Comparison of ENCODE assay signal across 26 mouse cellular contexts in genomic region chr11:89017514-89018182, GRCm38 (mm10). TPM values are rescaled to one million over a fixed set of nuclear protein-coding genes. Genes with fewer than 3 reads are reported as not detected.
A peak's percentile ranks its signal among the peaks of the same experiment; 100 is the strongest.
DNase-seq lines count a peak whose midpoint lies in the region; ATAC-seq and TF ChIP-seq lines count a peak whose summit lies in the region.
"Had no signal": no experiment of that assay in that cellular context is flagged by ENCODE, and none has a peak within 500 bp of the region (broad histone marks: within the 10 kb centered on the region; RNA-seq: fewer than 3 reads in every experiment).

No protein-coding gene starts in this region.

- intact Hi-C loops in left cerebral cortex, postnatal 10 days (cut with DNase I): no loop called here

- no peak overlapping the region for H3K4me3 ChIP-seq in stomach, embryonic 15.5 days (replicated peaks)
- no peak overlapping the region for H3K4me3 ChIP-seq in stomach, postnatal 0 days (ENCODE audit: low read depth, low read length)
- H3K4me3 ChIP-seq in liver, embryonic 16.5 days (ENCODE audit: low read depth, low read length): no peak overlapping the region; the same call in 1 of the 2 replicates
- H3K4me3 ChIP-seq: embryonic facial prominence, embryonic 10.5 days; heart, adult 2 months; heart, embryonic 15.5 days; limb, embryonic 15.5 days had no signal

- WGBS in stomach, embryonic 15.5 days: 77% methylated on average over 9 of the region's 9 CpGs
- WGBS in stomach, postnatal 0 days: 79% methylated on average over 9 of the region's 9 CpGs
- WGBS in liver, embryonic 16.5 days (ENCODE audit: insufficient replicate concordance): 28% methylated on average over 9 of the region's 9 CpGs

- TF ChIP-seq EP300 in stomach, postnatal 0 days (optimal IDR thresholded peaks at IDR 0.05): no peak

- H3K9ac ChIP-seq in stomach, embryonic 15.5 days: no peak overlapping the region
- no peak overlapping the region for H3K9ac ChIP-seq in stomach, postnatal 0 days (ENCODE audit: low read length)
- H3K9ac ChIP-seq in liver, embryonic 16.5 days (ENCODE audit: low read depth, low read length): no peak overlapping the region; the same call in 1 of the 2 replicates
- H3K9ac ChIP-seq: heart, embryonic 15.5 days; limb, embryonic 15.5 days had no signal

- ATAC-seq in stomach, embryonic 15.5 days (ENCODE audit: insufficient read depth, low FRiP score, low read depth): peak; percentile 68; the same call in 1 of the 2 replicates
- ATAC-seq in stomach, postnatal 0 days (ENCODE audit: low FRiP score, low TSS enrichment): no peak
- ATAC-seq in erythroid progenitor cell, adult 5-6 weeks (replicated peaks; ENCODE audit: low FRiP score, poor library complexity, severe bottlenecking): peak; percentile 89
- ATAC-seq in liver, embryonic 16.5 days (ENCODE audit: low read depth): peak; percentile 92
- ATAC-seq: forebrain, embryonic 14.5 days; hindbrain, embryonic 16.5 days; intestine, postnatal 0 days had no signal

- no peak for DNase-seq in stomach, postnatal 0 days (ENCODE audit: low spot score)
- no peak for DNase-seq in left cerebral cortex, adult 18-20 months (ENCODE audit: low spot score in 2 of 2)
- DNase-seq in left cerebral cortex, postnatal 10 days (ENCODE audit: extremely low spot score in 1 of 2, low spot score in 2 of 2): no peak
- DNase-seq in T-cell, adult 2 months (ENCODE audit: low spot score): no peak
- DNase-seq: adrenal gland, adult 2 months; B cell, adult 2 months; cerebellum, adult 8-10 months; gastrocnemius, postnatal 25 days; heart, adult 2 months; layer of hippocampus, postnatal 36 days; lung, postnatal 10 days; right cerebral cortex, postnatal 25 days; thymus, postnatal 25 days had no signal

- H3K4me2 ChIP-seq in stomach, embryonic 15.5 days: no peak overlapping the region
- H3K4me2 ChIP-seq in stomach, postnatal 0 days (replicated peaks; ENCODE audit: low read depth): no peak overlapping the region
- H3K4me2 ChIP-seq in liver, embryonic 16.5 days (ENCODE audit: low read depth, low read length): peak overlapping the region; percentile 48
- H3K4me2 ChIP-seq: heart, embryonic 15.5 days; limb, embryonic 15.5 days had no signal

- H3K9me3 ChIP-seq in stomach, embryonic 15.5 days: no peaks in the 10 kb centered on the region
- no peaks in the 10 kb centered on the region for H3K9me3 ChIP-seq in stomach, postnatal 0 days (ENCODE audit: control insufficient read depth, low read length)
- H3K9me3 ChIP-seq in liver, embryonic 16.5 days (replicated peaks; ENCODE audit: control insufficient read depth, low read length): no peaks in the 10 kb centered on the region
- H3K9me3 ChIP-seq: embryonic facial prominence, embryonic 10.5 days; heart, embryonic 15.5 days; limb, embryonic 15.5 days had no signal

- peaks cover 28% of the 10 kb centered on the region; the same call in 1 of the 2 replicates for H3K36me3 ChIP-seq in stomach, embryonic 15.5 days
- H3K36me3 ChIP-seq in stomach, postnatal 0 days (ENCODE audit: control insufficient read depth, insufficient read depth, low read length): peaks cover 22% of the 10 kb centered on the region; the same call in 1 of the 2 replicates
- peaks cover 37% of the 10 kb centered on the region for H3K36me3 ChIP-seq in liver, embryonic 16.5 days (ENCODE audit: control insufficient read depth, insufficient read depth)
- H3K36me3 ChIP-seq: embryonic facial prominence, embryonic 10.5 days; limb, embryonic 15.5 days had no signal

- H3K27me3 ChIP-seq in stomach, embryonic 15.5 days (replicated peaks): no peaks in the 10 kb centered on the region
- H3K27me3 ChIP-seq in stomach, postnatal 0 days (ENCODE audit: control insufficient read depth, insufficient read depth, low read length): no peaks in the 10 kb centered on the region
- no peaks in the 10 kb centered on the region for H3K27me3 ChIP-seq in liver, embryonic 16.5 days (ENCODE audit: control insufficient read depth, insufficient read depth, low read depth, low read length)
- H3K27me3 ChIP-seq: heart, embryonic 15.5 days; limb, embryonic 15.5 days had no signal

- no peak overlapping the region for H3K27ac ChIP-seq in stomach, embryonic 15.5 days
- H3K27ac ChIP-seq in stomach, postnatal 0 days (replicated peaks): no peak overlapping the region
- peak overlapping the region; percentile 69 for H3K27ac ChIP-seq in liver, embryonic 16.5 days (ENCODE audit: low read length)
- H3K27ac ChIP-seq: embryonic facial prominence, embryonic 10.5 days; heart, adult 2 months; heart, embryonic 15.5 days; limb, embryonic 15.5 days had no signal

- no peaks in the 10 kb centered on the region for H3K4me1 ChIP-seq in stomach, embryonic 15.5 days
- H3K4me1 ChIP-seq in stomach, postnatal 0 days (replicated peaks; ENCODE audit: control insufficient read depth, insufficient read depth): no peaks in the 10 kb centered on the region
- peaks cover 39% of the 10 kb centered on the region for H3K4me1 ChIP-seq in liver, embryonic 16.5 days (ENCODE audit: control insufficient read depth, low read depth, low read length)
- H3K4me1 ChIP-seq: embryonic facial prominence, embryonic 10.5 days; limb, embryonic 15.5 days had no signal

- no peak for TF ChIP-seq CTCF in stomach, postnatal 0 days (IDR thresholded peaks at IDR 0.05; ENCODE audit: low read depth)

RNA-seq across cellular contexts. Expression of gene Trim25, which starts 18.5 kb away (rescaled TPM):
- polyA plus RNA-seq in stomach, embryonic 15.5 days (2015; fragmentation: Nextera tagmentation; extraction: Ambion mirVana): 28.4 and 29.6 TPM in 2 replicates
- polyA plus RNA-seq in stomach, postnatal 0 days (2015; fragmentation: Nextera tagmentation; extraction: Ambion mirVana): 28.3 and 29.5 TPM in 2 replicates
- total RNA-seq in erythroid progenitor cell, adult 5-6 weeks (2015; ENCODE audit: low replicate concordance): 23.8 and 25.2 TPM in 2 replicates
- 28.0 and 32.8 TPM in 2 replicates for total RNA-seq in erythroid progenitor cell, adult 5-6 weeks (2017; ENCODE audit: low replicate concordance)
- polyA plus RNA-seq in liver, embryonic 16.5 days (2015; fragmentation: Nextera tagmentation; extraction: Ambion mirVana): 18.3 and 21.7 TPM in 2 replicates
- 1 to 10 TPM; 3.1 to 4.5 TPM for total RNA-seq in left cerebral cortex, adult 18-20 months (2021)
- 1 to 10 TPM; 6.0 to 6.3 TPM for total RNA-seq in left cerebral cortex, postnatal 10 days (2021)

RNA-seq across cellular contexts. Expression of gene Coil, which starts 47.6 kb away (rescaled TPM):
- 14.4 and 15.7 TPM in 2 replicates for polyA plus RNA-seq in stomach, embryonic 15.5 days (2015; fragmentation: Nextera tagmentation; extraction: Ambion mirVana)
- polyA plus RNA-seq in stomach, postnatal 0 days (2015; fragmentation: Nextera tagmentation; extraction: Ambion mirVana): 5.9 and 6.2 TPM in 2 replicates
- total RNA-seq in erythroid progenitor cell, adult 5-6 weeks (2015; ENCODE audit: low replicate concordance): 1.7 and 2.5 TPM in 2 replicates
- 1.3 and 2.3 TPM in 2 replicates for total RNA-seq in erythroid progenitor cell, adult 5-6 weeks (2017; ENCODE audit: low replicate concordance)
- 3.0 and 3.4 TPM in 2 replicates for polyA plus RNA-seq in liver, embryonic 16.5 days (2015; fragmentation: Nextera tagmentation; extraction: Ambion mirVana)
- 10 to 100 TPM; 20.6 to 22.1 TPM for total RNA-seq in left cerebral cortex, adult 18-20 months (2021)
- 10 to 100 TPM; 21.0 to 21.3 TPM for total RNA-seq in left cerebral cortex, postnatal 10 days (2021)

RNA-seq across cellular contexts. Expression of gene Dgke, which starts 49.0 kb away (rescaled TPM):
- polyA plus RNA-seq in stomach, embryonic 15.5 days (2015; fragmentation: Nextera tagmentation; extraction: Ambion mirVana): 3.8 and 4.0 TPM in 2 replicates
- polyA plus RNA-seq in stomach, postnatal 0 days (2015; fragmentation: Nextera tagmentation; extraction: Ambion mirVana): 1.9 and 2.2 TPM in 2 replicates
- 0.72 and 0.84 TPM in 2 replicates for total RNA-seq in erythroid progenitor cell, adult 5-6 weeks (2015; ENCODE audit: low replicate concordance)
- total RNA-seq in erythroid progenitor cell, adult 5-6 weeks (2017; ENCODE audit: low replicate concordance): 1.8 and 2.2 TPM in 2 replicates
- 0.47 and 0.68 TPM in 2 replicates for polyA plus RNA-seq in liver, embryonic 16.5 days (2015; fragmentation: Nextera tagmentation; extraction: Ambion mirVana)
- total RNA-seq in left cerebral cortex, adult 18-20 months (2021): 10 to 100 TPM; 54.2 to 55.2 TPM
- 10 to 100 TPM; 42.4 to 42.9 TPM for total RNA-seq in left cerebral cortex, postnatal 10 days (2021)

RNA-seq across cellular contexts. Expression of gene Elobl, which starts 50.9 kb away (rescaled TPM):
- polyA plus RNA-seq in stomach, embryonic 15.5 days (2015; fragmentation: Nextera tagmentation; extraction: Ambion mirVana): not detected in 2 replicates
- not detected in 2 replicates for polyA plus RNA-seq in stomach, postnatal 0 days (2015; fragmentation: Nextera tagmentation; extraction: Ambion mirVana)
- not detected in 2 replicates for total RNA-seq in erythroid progenitor cell, adult 5-6 weeks (2015; ENCODE audit: low replicate concordance)
- not detected in 2 replicates for total RNA-seq in erythroid progenitor cell, adult 5-6 weeks (2017; ENCODE audit: low replicate concordance)
- polyA plus RNA-seq in liver, embryonic 16.5 days (2015; fragmentation: Nextera tagmentation; extraction: Ambion mirVana): not detected in 2 replicates
- total RNA-seq in left cerebral cortex, adult 18-20 months (2021): not detected
- total RNA-seq in left cerebral cortex, postnatal 10 days (2021): not detected
- total RNA-seq: adrenal gland, adult 2 months; common myeloid progenitor, adult 5-6 weeks; gastrocnemius, postnatal 25 days; heart, adult 2 months; hematopoietic stem cell, adult 5-6 weeks; layer of hippocampus, postnatal 36 days; left cerebral cortex, postnatal 36 days had no signal
- polyA plus RNA-seq: embryonic facial prominence, embryonic 10.5 days; forebrain, embryonic 14.5 days; heart, adult 2 months; heart, embryonic 15.5 days; hindbrain, embryonic 16.5 days; intestine, postnatal 0 days; kidney, embryonic 16.5 days; limb, embryonic 15.5 days had no signal

RNA-seq across cellular contexts. Expression of gene Gm525, which starts 56.0 kb away (rescaled TPM):
- 1.7 and 2.1 TPM in 2 replicates for polyA plus RNA-seq in stomach, embryonic 15.5 days (2015; fragmentation: Nextera tagmentation; extraction: Ambion mirVana)
- 0.68 and 1.7 TPM in 2 replicates for polyA plus RNA-seq in stomach, postnatal 0 days (2015; fragmentation: Nextera tagmentation; extraction: Ambion mirVana)
- total RNA-seq in erythroid progenitor cell, adult 5-6 weeks (2015; ENCODE audit: low replicate concordance): not detected in 2 replicates
- not detected in 2 replicates for total RNA-seq in erythroid progenitor cell, adult 5-6 weeks (2017; ENCODE audit: low replicate concordance)
- 0.18 and 0.32 TPM in 2 replicates for polyA plus RNA-seq in liver, embryonic 16.5 days (2015; fragmentation: Nextera tagmentation; extraction: Ambion mirVana)
- not detected for total RNA-seq in left cerebral cortex, adult 18-20 months (2021)
- total RNA-seq in left cerebral cortex, postnatal 10 days (2021): not detected
- total RNA-seq: adrenal gland, adult 2 months; common myeloid progenitor, adult 5-6 weeks; gastrocnemius, postnatal 25 days; heart, adult 2 months; hematopoietic stem cell, adult 5-6 weeks; layer of hippocampus, postnatal 36 days; left cerebral cortex, postnatal 36 days had no signal
- polyA plus RNA-seq: embryonic facial prominence, embryonic 10.5 days; forebrain, embryonic 14.5 days; hindbrain, embryonic 16.5 days had no signal

Comparison
In these comparisons a context has a peak if more than half of its experiments do, and no peak if none do; other contexts are left out.
1. RNA of gene Coil, which starts 47.6 kb away (total RNA-seq): 20.6 to 22.1 TPM in left cerebral cortex, adult 18-20 months and 21.0 to 21.3 TPM in left cerebral cortex, postnatal 10 days; 1.3 to 2.5 TPM in erythroid progenitor cell, adult 5-6 weeks; every median in the first group is over 4 times any median in the second.
2. RNA of gene Dgke, which starts 49.0 kb away (total RNA-seq): 54.2 to 55.2 TPM in left cerebral cortex, adult 18-20 months and 42.4 to 42.9 TPM in left cerebral cortex, postnatal 10 days; 0.72 to 2.2 TPM in erythroid progenitor cell, adult 5-6 weeks; every median in the first group is over 10 times any median in the second.